Mouse (Mus musculus): ENCODE data around the gene Spag7. TPM values are rescaled to one million over a fixed set of nuclear protein-coding genes. Genes with fewer than 3 reads are reported as not detected.

Gene Spag7
- polyA plus RNA-seq, 1 experiment from 2014 or later, result 177 TPM

DNA sequence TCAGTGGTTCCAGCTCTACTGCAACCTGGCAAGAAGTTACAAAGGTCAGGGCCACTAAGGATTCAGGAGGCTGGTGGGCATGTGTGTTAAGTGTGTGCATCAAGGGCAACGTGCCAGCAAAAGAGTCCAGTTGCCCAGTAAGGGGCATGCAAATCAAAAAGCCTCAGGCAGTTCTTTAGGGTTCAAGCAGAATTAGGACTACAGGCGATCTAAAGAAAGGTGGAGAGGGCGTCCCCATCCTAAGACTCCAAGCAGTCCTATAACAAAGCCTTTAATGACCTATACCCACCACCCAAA is 23.0 kb downstream of the Spag7 start:
- H3K27me3 ChIP-seq (ENCODE audit: control insufficient read depth, insufficient read depth, low read length), result no peaks in the 10 kb centered on the region
- H3K36me3 ChIP-seq (ENCODE audit: control insufficient read depth, insufficient read depth, low read length), result peaks cover 64% of the 10 kb centered on the region
- H3K9ac ChIP-seq (ENCODE audit: low read length), result peak overlapping the region; percentile 99
- peak overlapping the region; percentile 96 to 97 for H3K27ac ChIP-seq (replicated peaks in 1 of 2; ENCODE audit: control insufficient read depth in 1 of 2, insufficient read depth in 1 of 2, low read depth in 2 of 2, low read length in 2 of 2)
- whole genome bisulfite sequencing, result 22% methylated on average over 3 of the region's 3 CpGs
- H3K4me2 ChIP-seq (ENCODE audit: low read length), result peak overlapping the region; percentile 90
- H3K9me3 ChIP-seq (ENCODE audit: control insufficient read depth, low read length), result no peaks in the 10 kb centered on the region
- peak overlapping the region; percentile 66 to 95 for H3K4me3 ChIP-seq (ENCODE audit: control insufficient read depth in 1 of 2, insufficient read depth in 1 of 2, low read depth in 1 of 2, low read length in 2 of 2)
- H3K4me1 ChIP-seq (ENCODE audit: control insufficient read depth in 2 of 2, insufficient read depth in 2 of 2, low read length in 2 of 2), result peaks cover 13 to 36% of the 10 kb centered on the region in 2 experiments
- no peak for ATAC-seq (ENCODE audit: insufficient number of reproducible peaks, insufficient read depth, low FRiP score, low read depth)

DNA sequence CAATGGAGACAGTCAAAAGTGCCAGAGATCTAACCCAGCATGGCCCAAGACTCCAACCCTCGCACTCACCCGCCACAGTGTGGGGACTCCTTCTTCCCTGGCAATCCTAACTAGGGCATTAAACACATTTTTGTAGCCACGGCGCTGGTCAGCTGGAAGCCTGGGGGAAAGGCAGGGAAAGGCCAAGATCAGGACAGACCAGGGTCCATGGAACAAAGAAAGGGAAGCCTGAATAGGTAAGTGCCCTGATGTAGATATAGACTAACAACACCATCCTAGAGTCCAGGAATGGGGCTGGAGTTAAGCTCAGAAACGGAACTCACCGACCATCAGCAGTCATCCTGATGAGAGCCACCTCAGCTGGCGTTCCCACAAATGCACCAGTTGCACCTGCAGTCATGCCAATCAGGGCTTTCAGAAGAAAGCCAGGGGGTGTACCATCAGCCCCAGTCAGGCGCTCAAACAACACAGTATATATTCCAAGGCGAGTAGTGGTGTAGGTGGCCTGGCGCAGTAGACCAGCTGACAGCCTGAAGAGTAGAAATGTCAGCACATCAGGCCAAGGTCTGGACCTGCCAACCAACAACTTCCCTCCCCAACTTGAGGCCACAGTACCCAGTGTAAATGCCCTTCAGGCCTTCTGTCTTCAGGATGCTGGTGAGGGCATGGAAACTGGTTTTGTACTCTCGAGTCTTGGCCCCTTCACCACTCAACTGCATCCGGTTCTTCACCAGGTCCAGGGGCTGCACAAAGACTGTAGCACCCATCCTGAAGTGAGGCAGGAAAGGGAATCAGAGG is 23.6 kb downstream of the Spag7 start:
- Histone ChIP-seq H3K36me3 (ENCODE audit: control insufficient read depth, insufficient read depth, low read length) (peaks cover 59% of the 10 kb centered on the region), H3K9me3 (ENCODE audit: control insufficient read depth, low read length) (no peaks in the 10 kb centered on the region), H3K4me3 (ENCODE audit: control insufficient read depth in 1 of 2, insufficient read depth in 1 of 2, low read depth in 1 of 2, low read length in 2 of 2) (peak overlapping the region; percentile 66 to 95), H3K27ac (replicated peaks in 1 of 2; ENCODE audit: control insufficient read depth in 1 of 2, insufficient read depth in 1 of 2, low read depth in 2 of 2, low read length in 2 of 2) (peak overlapping the region; percentile 96 to 97), H3K4me1 (ENCODE audit: control insufficient read depth in 2 of 2, insufficient read depth in 2 of 2, low read length in 2 of 2) (peaks cover 10 to 31% of the 10 kb centered on the region in 2 experiments), H3K27me3 (ENCODE audit: control insufficient read depth, insufficient read depth, low read length) (no peaks in the 10 kb centered on the region), H3K4me2 (ENCODE audit: low read length) (peak overlapping the region; percentile 90), H3K9ac (ENCODE audit: low read length) (peak overlapping the region; percentile 99)
- ATAC-seq (ENCODE audit: insufficient number of reproducible peaks, insufficient read depth, low FRiP score, low read depth), result no peak
- 71% methylated on average over 12 of the region's 12 CpGs for WGBS

DNA sequence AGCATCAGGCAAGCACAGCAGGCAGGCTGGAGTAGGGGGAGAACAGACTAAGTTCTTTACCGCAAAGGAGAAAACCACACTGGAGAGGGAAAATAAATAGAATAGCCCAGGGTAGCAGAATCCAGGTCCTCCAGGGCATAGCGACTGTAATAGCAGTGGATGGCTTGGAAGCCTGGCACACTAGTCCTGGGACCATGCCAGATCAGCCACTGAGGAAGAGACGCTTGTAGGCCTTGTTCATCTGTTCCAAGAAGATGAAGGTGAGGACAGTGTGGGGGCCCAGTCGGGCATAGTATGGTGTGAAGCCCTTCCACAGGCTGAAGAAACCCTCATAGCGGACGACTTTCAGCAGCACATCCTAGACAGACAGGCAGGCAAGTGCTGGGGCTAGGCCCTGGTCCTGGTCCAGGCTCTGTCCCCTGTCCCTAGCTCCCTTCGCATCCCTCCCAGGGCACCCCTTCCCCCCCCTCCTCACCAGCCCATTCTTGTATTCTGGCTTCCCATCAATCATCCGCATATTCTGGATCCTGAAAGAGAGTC is 24.6 kb downstream of the Spag7 start:
- no peak overlapping the region for H3K4me3 ChIP-seq (ENCODE audit: control insufficient read depth in 1 of 2, insufficient read depth in 1 of 2, low read depth in 1 of 2, low read length in 2 of 2)
- no peaks in the 10 kb centered on the region for H3K27me3 ChIP-seq (ENCODE audit: control insufficient read depth, insufficient read depth, low read length)
- 93% methylated on average over 8 of the region's 8 CpGs for WGBS
- H3K27ac ChIP-seq (replicated peaks in 1 of 2; ENCODE audit: control insufficient read depth in 1 of 2, insufficient read depth in 1 of 2, low read depth in 2 of 2, low read length in 2 of 2), result no peak overlapping the region
- peaks cover 10 to 22% of the 10 kb centered on the region in 2 experiments for H3K4me1 ChIP-seq (ENCODE audit: control insufficient read depth in 2 of 2, insufficient read depth in 2 of 2, low read length in 2 of 2)
- ATAC-seq (ENCODE audit: insufficient number of reproducible peaks, insufficient read depth, low FRiP score, low read depth), result no peak
- no peaks in the 10 kb centered on the region for H3K9me3 ChIP-seq (ENCODE audit: control insufficient read depth, low read length)
- no peak overlapping the region for H3K9ac ChIP-seq (ENCODE audit: low read length)
- peaks cover 48% of the 10 kb centered on the region for H3K36me3 ChIP-seq (ENCODE audit: control insufficient read depth, insufficient read depth, low read length)
- no peak overlapping the region for H3K4me2 ChIP-seq (ENCODE audit: low read length)

DNA sequence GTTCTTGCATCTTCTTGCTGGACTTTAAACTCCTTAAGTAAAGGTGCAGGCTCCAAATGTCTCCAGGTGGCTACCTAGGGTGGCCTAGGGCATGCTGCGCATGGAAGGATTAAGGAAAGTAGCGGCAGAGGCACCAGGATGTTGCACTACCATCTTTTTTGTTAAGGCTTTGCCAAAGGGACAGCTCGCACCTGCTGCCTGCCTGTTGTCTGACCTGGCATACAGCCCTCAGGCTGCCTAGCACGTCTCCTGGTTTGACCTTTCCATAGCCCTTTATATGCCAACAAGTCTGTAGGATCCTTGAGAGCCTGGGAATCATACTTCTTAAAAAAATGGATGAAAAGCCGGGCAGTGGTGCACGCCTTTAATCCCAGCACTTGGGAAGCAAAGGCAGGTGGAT is 26.2 kb downstream of the Spag7 start:
- peaks cover 35% of the 10 kb centered on the region for H3K36me3 ChIP-seq (ENCODE audit: control insufficient read depth, insufficient read depth, low read length)
- ATAC-seq (ENCODE audit: insufficient number of reproducible peaks, insufficient read depth, low FRiP score, low read depth), result no peak
- no peaks in the 10 kb centered on the region for H3K9me3 ChIP-seq (ENCODE audit: control insufficient read depth, low read length)
- H3K9ac ChIP-seq (ENCODE audit: low read length), result no peak overlapping the region
- no peaks in the 10 kb centered on the region for H3K27me3 ChIP-seq (ENCODE audit: control insufficient read depth, insufficient read depth, low read length)
- no peak overlapping the region for H3K27ac ChIP-seq (replicated peaks in 1 of 2; ENCODE audit: control insufficient read depth in 1 of 2, insufficient read depth in 1 of 2, low read depth in 2 of 2, low read length in 2 of 2)
- WGBS, result 91% methylated on average over 6 of the region's 6 CpGs
- H3K4me3 ChIP-seq (ENCODE audit: control insufficient read depth in 1 of 2, insufficient read depth in 1 of 2, low read depth in 1 of 2, low read length in 2 of 2), result no peak overlapping the region
- H3K4me1 ChIP-seq (ENCODE audit: control insufficient read depth in 2 of 2, insufficient read depth in 2 of 2, low read length in 2 of 2), result peaks cover 22 to 25% of the 10 kb centered on the region in 2 experiments
- no peak overlapping the region for H3K4me2 ChIP-seq (ENCODE audit: low read length)

DNA sequence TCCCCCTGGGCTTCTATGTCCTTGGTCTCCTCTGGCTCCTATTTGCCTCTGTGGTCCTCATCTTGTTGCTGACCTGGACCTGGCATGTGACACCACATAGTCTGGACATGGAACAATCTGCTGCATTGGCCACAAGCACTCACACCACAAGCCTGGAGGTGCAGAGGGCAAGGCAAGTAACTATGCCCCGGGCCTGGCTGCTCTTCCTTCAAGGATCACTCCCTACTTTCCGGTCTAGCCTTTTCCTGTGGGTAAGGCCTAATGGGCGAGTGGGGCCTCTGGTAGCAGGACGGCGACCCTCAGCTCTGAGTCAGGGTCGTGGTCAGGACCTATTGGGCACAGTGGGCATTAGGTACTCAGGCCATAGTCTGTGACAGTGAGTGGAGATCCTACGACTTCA is 28.0 kb downstream of the Spag7 start:
- H3K36me3 ChIP-seq (ENCODE audit: control insufficient read depth, insufficient read depth, low read length), result peaks cover 35% of the 10 kb centered on the region
- H3K27me3 ChIP-seq (ENCODE audit: control insufficient read depth, insufficient read depth, low read length), result no peaks in the 10 kb centered on the region
- H3K4me1 ChIP-seq (ENCODE audit: control insufficient read depth in 2 of 2, insufficient read depth in 2 of 2, low read length in 2 of 2), result peaks cover 22% of the 10 kb centered on the region in 2 experiments
- H3K4me2 ChIP-seq (ENCODE audit: low read length), result no peak overlapping the region
- H3K9ac ChIP-seq (ENCODE audit: low read length), result no peak overlapping the region
- no peak overlapping the region for H3K27ac ChIP-seq (replicated peaks in 1 of 2; ENCODE audit: control insufficient read depth in 1 of 2, insufficient read depth in 1 of 2, low read depth in 2 of 2, low read length in 2 of 2)
- ATAC-seq (ENCODE audit: insufficient number of reproducible peaks, insufficient read depth, low FRiP score, low read depth), result no peak
- 78% methylated on average over 7 of the region's 7 CpGs for WGBS
- no peak overlapping the region for H3K4me3 ChIP-seq (ENCODE audit: control insufficient read depth in 1 of 2, insufficient read depth in 1 of 2, low read depth in 1 of 2, low read length in 2 of 2)
- no peaks in the 10 kb centered on the region for H3K9me3 ChIP-seq (ENCODE audit: control insufficient read depth, low read length)

DNA sequence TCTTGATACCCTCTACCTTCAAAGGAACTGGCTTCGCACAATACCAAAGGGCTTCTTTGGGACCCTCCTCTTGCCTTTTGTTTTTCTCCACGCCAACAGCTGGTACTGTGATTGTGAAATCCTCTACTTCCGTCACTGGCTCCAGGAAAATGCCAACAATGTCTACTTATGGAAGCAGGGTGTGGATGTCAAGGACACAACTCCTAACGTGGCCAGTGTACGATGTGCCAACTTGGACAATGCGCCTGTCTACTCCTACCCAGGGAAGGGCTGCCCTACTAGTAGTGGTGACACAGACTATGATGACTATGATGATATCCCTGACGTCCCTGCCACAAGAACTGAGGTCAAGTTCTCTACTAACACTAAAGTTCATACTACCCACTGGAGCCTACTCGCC is 29.2 kb downstream of the Spag7 start:
- no peak for ATAC-seq (ENCODE audit: insufficient number of reproducible peaks, insufficient read depth, low FRiP score, low read depth)
- Histone ChIP-seq H3K9me3 (ENCODE audit: control insufficient read depth, low read length) (no peaks in the 10 kb centered on the region), H3K4me1 (ENCODE audit: control insufficient read depth in 2 of 2, insufficient read depth in 2 of 2, low read length in 2 of 2) (peaks cover 10 to 11% of the 10 kb centered on the region in 2 experiments), H3K9ac (ENCODE audit: low read length) (no peak overlapping the region), H3K4me3 (ENCODE audit: control insufficient read depth in 1 of 2, insufficient read depth in 1 of 2, low read depth in 1 of 2, low read length in 2 of 2) (no peak overlapping the region), H3K27me3 (ENCODE audit: control insufficient read depth, insufficient read depth, low read length) (no peaks in the 10 kb centered on the region), H3K27ac (replicated peaks in 1 of 2; ENCODE audit: control insufficient read depth in 1 of 2, insufficient read depth in 1 of 2, low read depth in 2 of 2, low read length in 2 of 2) (no peak overlapping the region), H3K36me3 (ENCODE audit: control insufficient read depth, insufficient read depth, low read length) (peaks cover 26% of the 10 kb centered on the region), H3K4me2 (ENCODE audit: low read length) (no peak overlapping the region)
- WGBS, result 79% methylated on average over 8 of the region's 8 CpGs

DNA sequence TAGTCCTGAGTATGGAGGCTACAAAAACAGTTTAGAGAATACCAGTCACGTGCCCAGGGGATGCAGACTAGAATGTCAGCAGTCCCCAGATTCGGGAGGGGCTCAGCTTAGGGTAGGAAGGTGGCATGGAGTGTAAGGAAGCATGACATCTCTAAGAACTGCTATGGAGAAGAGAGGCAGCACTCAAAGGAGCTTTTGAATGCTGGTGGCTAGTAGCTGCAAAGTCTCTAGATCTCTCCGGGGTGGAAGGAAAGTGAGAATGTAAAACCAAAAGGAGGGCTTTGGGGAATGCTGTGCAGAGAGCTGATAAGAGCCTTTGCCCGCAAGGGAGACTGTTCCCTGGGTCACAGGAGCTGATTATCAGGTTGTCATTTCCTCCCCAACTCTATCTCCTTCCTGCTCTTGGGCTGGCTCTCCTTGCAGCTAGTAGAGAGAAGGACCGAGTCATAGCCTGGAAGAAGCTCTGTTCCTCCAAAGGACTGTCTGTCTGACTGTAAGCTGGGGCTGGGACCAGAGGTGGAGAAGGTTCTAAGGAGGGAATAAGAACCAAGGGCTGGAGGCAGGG is 30.4 kb downstream of the Spag7 start, which contains the start of gene Gp1ba:
Gp1ba (plus strand) TSS at position 409 of the 565 bp plus-strand sequence.
- no peak within 1 kb of the TSS for H3K4me2 ChIP-seq (ENCODE audit: low read length)
- peaks cover 14% of the 10 kb centered on the region for H3K36me3 ChIP-seq (ENCODE audit: control insufficient read depth, insufficient read depth, low read length)
- 0% methylated on average over 5 of the region's 5 CpGs for WGBS
- H3K4me3 ChIP-seq (ENCODE audit: control insufficient read depth in 1 of 2, insufficient read depth in 1 of 2, low read depth in 1 of 2, low read length in 2 of 2), result no peak within 1 kb of the TSS
- no peaks in the 10 kb centered on the region for H3K27me3 ChIP-seq (ENCODE audit: control insufficient read depth, insufficient read depth, low read length)
- H3K9me3 ChIP-seq (ENCODE audit: control insufficient read depth, low read length), result no peaks in the 10 kb centered on the region
- H3K4me1 ChIP-seq (ENCODE audit: control insufficient read depth in 2 of 2, insufficient read depth in 2 of 2, low read length in 2 of 2), result peaks cover 10 to 11% of the 10 kb centered on the region in 2 experiments
- ATAC-seq (ENCODE audit: insufficient number of reproducible peaks, insufficient read depth, low FRiP score, low read depth), result no peak
- H3K27ac ChIP-seq (replicated peaks in 1 of 2; ENCODE audit: control insufficient read depth in 1 of 2, insufficient read depth in 1 of 2, low read depth in 2 of 2, low read length in 2 of 2), result peak within 1 kb of the TSS; percentile 68 to 77
- H3K9ac ChIP-seq (ENCODE audit: low read length), result no peak within 1 kb of the TSS; the same call in 1 of the 2 replicates
